Mouse (Mus musculus) liver, embryonic 14.5 days (tissue): Measurements from ENCODE around the gene Bcar3. TPM values are rescaled to one million over a fixed set of nuclear protein-coding genes. Genes with fewer than 3 reads are reported as not detected.
A peak's percentile ranks its signal among the peaks of the same experiment; 100 is the strongest.

Source experiments
- ATAC-seq: fragments of 200-750 bp; cut with Nextera tagmentation; 2 replicates; pipeline ENCODE4 v1.8.0; 2017; ENCODE audit warnings: moderate number of reproducible peaks, mild to moderate bottlenecking, moderate library complexity; ENCODE audit not compliant: insufficient read depth
- DNase-seq, 3 experiments: peaks; one replicate each; pipeline ENCODE4 v3.0.0-alpha.2; 2012 to 2013; ENCODE audit warnings: low read depth in 3 of 3, low spot score in 3 of 3
- H3K27ac ChIP-seq: fragments of 300-500 bp; sonication (generic); 2 replicates; pipeline ENCODE4 v1.5.1; 2014; ENCODE audit warnings: moderate library complexity, mild to moderate bottlenecking, control low read depth, inconsistent platforms
- H3K27me3 ChIP-seq: fragments of 300-500 bp; sonication (generic); 2 replicates; pipeline ENCODE4 v1.6.1; 2014; ENCODE audit warnings: mild to moderate bottlenecking, low read length, moderate library complexity; ENCODE audit not compliant: control insufficient read depth, insufficient read depth
- H3K36me3 ChIP-seq: fragments of 300-500 bp; sonication (generic); replicated peaks from 2 replicates; pipeline ENCODE4 v1.6.1; 2014; ENCODE audit warnings: low read depth; ENCODE audit not compliant: control insufficient read depth, insufficient read depth
- H3K4me1 ChIP-seq, 2 experiments: fragments of 200-500 bp in 1 of 2; fragments of 300-500 bp in 1 of 2; sonication (generic) in 1 of 2; replicated peaks; 2 replicates each; pipeline ENCODE4 v1.6.1; 2012 to 2014; ENCODE audit warnings: antibody characterized with exemption in 1 of 2, inconsistent platforms in 1 of 2, low read length in 1 of 2; ENCODE audit not compliant: control insufficient read depth in 2 of 2, insufficient read depth in 2 of 2
- H3K4me2 ChIP-seq: fragments of 300-500 bp; sonication (generic); 2 replicates; pipeline ENCODE4 v1.6.1; 2014; ENCODE audit warnings: low read depth, mild to moderate bottlenecking, control low read depth, moderate library complexity
- H3K4me3 ChIP-seq, 2 experiments: fragments of 200-500 bp in 1 of 2; fragments of 300-500 bp in 1 of 2; sonication (generic) in 1 of 2; 2 replicates each; pipeline ENCODE4 v1.5.1; 2012 to 2014; ENCODE audit warnings: low read depth in 2 of 2, low read length in 2 of 2, mild to moderate bottlenecking in 2 of 2, control low read depth in 1 of 2, inconsistent platforms in 1 of 2, moderate library complexity in 1 of 2; ENCODE audit not compliant: insufficient read depth in 1 of 2
- H3K9ac ChIP-seq: fragments of 300-500 bp; sonication (generic); replicated peaks from 2 replicates; pipeline ENCODE4 v1.6.1; 2014; ENCODE audit warnings: mild to moderate bottlenecking, control low read depth, moderate library complexity
- H3K9me3 ChIP-seq: fragments of 300-500 bp; sonication (generic); 2 replicates; pipeline ENCODE4 v1.6.1; 2016; ENCODE audit warnings: low read length, mixed read lengths; ENCODE audit not compliant: control insufficient read depth
- CTCF ChIP-seq: IDR thresholded peaks from 2 replicates; pipeline ENCODE4 v1.5.1; 2016; ENCODE audit warnings: antibody characterized with exemption, low read depth, control low read depth
- EP300 ChIP-seq: IDR thresholded peaks from 2 replicates; pipeline ENCODE4 v1.6.1; 2016; ENCODE audit warnings: antibody characterized with exemption, low read depth
- WGBS: fragments of 180-500 bp; shearing (Covaris S2); extraction: QIAGEN DNeasy Blood & Tissue Kit; methylation state at CpG from one replicate; pipeline ENCODE4 v1.1.7; 2014; ENCODE audit not compliant: insufficient replicate concordance; 5-methylcytosine and 5-hydroxymethylcytosine counted together
- polyA plus RNA-seq, 2 experiments: library from polyadenylated mRNA; depleted of rRNA in 1 of 2; stranded (reverse) in 1 of 2; unstranded in 1 of 2; fragments of >200 nt; fragmentation: Nextera tagmentation in 1 of 2; extraction: Ambion mirVana in 1 of 2; gene quantifications; 2 replicates each; pipeline versions ENCODE4 v1.2.1 to v1.2.3; 2012 to 2014

The Bcar3 gene
- polyA plus RNA-seq, 2 experiments: 3.1 to 3.5 TPM

- WGBS: 60% methylated on average over 9 of the region's 9 CpGs
- Histone ChIP-seq H3K36me3 (no peaks in the 10 kb centered on the region), H3K27me3 (no peaks in the 10 kb centered on the region), H3K4me2 (no peak overlapping the region), H3K27ac (no peak overlapping the region), H3K9me3 (no peaks in the 10 kb centered on the region), H3K4me3 (no peak overlapping the region), H3K4me1 (peaks cover 0 to 6% of the 10 kb centered on the region in 2 experiments; a peak in 2 of 4 replicates), H3K9ac (no peak overlapping the region)
- DNase-seq: no peak
- no peak for ATAC-seq
- TF ChIP-seq EP300 (no peak), CTCF (no peak)
These were observed 49.5 kb downstream of the Bcar3 start for GRCm38 (mm10) chr3:122343437-122343853.

DNA sequence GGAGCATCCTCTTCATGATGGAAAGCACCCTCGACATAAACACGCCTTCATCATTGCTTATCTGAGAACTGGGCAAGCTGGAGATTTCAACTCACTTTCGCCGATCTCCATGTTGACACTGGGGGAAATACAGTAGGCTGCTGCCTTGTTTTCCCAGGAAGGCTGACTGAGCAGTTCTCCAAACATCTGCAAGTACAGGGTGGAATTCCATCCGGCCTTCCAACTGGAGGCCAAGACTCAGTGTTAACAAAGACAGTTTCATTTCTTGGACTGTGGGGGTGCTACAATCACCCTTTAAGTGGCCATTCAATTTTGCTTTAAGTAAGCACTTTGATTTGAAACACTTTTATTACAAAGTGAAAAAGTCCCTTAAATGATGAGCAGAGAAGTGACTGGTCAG is 50.4 kb downstream of the Bcar3 start:
- TF ChIP-seq CTCF (no peak), EP300 (no peak)
- Histone ChIP-seq H3K9ac (no peak overlapping the region), H3K4me1 (peaks cover 0 to 3% of the 10 kb centered on the region in 2 experiments; a peak in 1 of 4 replicates), H3K9me3 (no peaks in the 10 kb centered on the region), H3K4me2 (no peak overlapping the region), H3K27ac (no peak overlapping the region), H3K4me3 (no peak overlapping the region), H3K27me3 (no peaks in the 10 kb centered on the region), H3K36me3 (no peaks in the 10 kb centered on the region)
- WGBS: 65% methylated on average over 5 of the region's 5 CpGs
- DNase-seq: no peak
- ATAC-seq: no peak

DNA sequence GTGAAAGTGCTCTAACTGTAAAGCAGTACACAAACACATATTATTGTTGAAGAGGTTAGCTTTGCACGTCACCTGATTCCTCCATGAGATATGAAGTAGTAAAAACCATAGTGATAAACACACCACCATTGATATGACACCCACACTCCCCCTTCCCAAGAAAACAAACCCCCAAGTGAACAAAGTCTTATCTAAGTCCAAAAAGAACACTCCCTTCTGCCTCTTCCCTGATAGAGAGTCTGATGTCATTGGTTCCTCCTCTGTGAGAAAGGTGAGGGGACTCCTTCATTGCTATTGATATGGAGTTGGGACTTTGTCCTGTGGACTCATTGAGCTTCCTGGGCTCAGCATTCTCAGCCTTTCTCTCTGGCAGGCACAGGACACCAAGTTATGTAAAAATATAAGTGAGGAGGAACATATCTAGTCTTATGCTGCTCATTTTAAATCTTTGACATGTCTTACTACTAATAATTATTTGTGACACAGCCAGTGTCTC is 52.1 kb downstream of the Bcar3 start:
- no peak overlapping the region for H3K9ac ChIP-seq
- no peaks in the 10 kb centered on the region for H3K9me3 ChIP-seq
- 14% methylated on average over 1 of the region's 1 CpGs for WGBS
- 0 out of 4 replicates have a peak, but pooled peaks cover 0 to 3% of the 10 kb centered on the region in 2 experiments for H3K4me1 ChIP-seq
- no peak for ATAC-seq
- no peaks in the 10 kb centered on the region for H3K27me3 ChIP-seq
- H3K27ac ChIP-seq: no peak overlapping the region
- peak in 1 of 3 experiments; percentile 10 for DNase-seq
- H3K36me3 ChIP-seq: no peaks in the 10 kb centered on the region
- no peak for TF ChIP-seq EP300
- TF ChIP-seq CTCF: no peak
- no peak overlapping the region for H3K4me2 ChIP-seq
- no peak overlapping the region for H3K4me3 ChIP-seq

DNA sequence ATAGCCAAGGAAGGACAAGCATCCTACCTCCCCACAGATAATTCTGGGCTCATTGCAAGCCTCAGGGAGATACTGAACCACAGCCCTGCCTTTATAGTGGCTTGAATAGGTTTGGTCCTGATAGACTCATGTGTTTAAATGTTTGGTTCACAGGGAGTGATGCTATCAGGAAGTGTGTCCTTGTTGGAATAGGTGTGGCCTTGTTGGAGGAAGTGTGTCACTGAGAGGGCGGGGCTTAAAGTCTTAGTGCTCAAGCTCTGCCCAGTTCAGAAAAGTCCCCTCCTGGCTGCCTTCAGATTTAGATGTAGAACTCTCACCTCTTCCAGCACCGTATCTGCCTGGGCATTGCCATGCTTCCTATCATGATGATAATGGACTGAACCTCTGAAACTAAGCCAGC is 52.7 kb downstream of the Bcar3 start:
- Histone ChIP-seq H3K9me3 (no peaks in the 10 kb centered on the region), H3K27ac (no peak overlapping the region), H3K4me2 (no peak overlapping the region), H3K36me3 (no peaks in the 10 kb centered on the region), H3K4me3 (no peak overlapping the region), H3K9ac (no peak overlapping the region), H3K27me3 (no peaks in the 10 kb centered on the region), H3K4me1 (0 out of 4 replicates have a peak, but pooled peaks cover 0 to 3% of the 10 kb centered on the region in 2 experiments)
- TF ChIP-seq EP300: no peak
- no peak for TF ChIP-seq CTCF
- DNase-seq (no peak), ATAC-seq (no peak)
- 69% methylated on average over 2 of the region's 2 CpGs for WGBS

DNA sequence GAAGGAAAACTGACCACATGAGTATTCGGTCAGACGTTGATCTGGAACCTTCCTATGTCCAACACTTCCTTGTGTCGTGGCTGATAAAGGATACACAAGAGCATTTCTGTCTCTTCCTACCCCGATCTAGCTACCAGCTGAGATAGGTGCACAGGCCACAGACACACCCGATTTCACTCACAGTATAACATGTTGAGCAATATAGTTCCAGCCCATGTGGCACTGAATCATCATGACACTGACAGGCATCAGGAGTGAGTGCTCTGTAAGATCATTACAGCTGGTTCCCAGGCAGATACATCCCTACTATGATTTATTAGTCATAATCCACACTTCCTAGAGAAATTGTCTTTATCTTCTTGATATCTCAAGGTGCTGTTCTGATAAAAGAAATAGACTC is 54.7 kb downstream of the Bcar3 start:
- Histone ChIP-seq H3K27me3 (no peaks in the 10 kb centered on the region), H3K4me1 (0 out of 4 replicates have a peak, but pooled peaks cover 0 to 3% of the 10 kb centered on the region in 2 experiments), H3K9ac (no peak overlapping the region), H3K9me3 (no peaks in the 10 kb centered on the region), H3K36me3 (no peaks in the 10 kb centered on the region), H3K4me2 (no peak overlapping the region), H3K27ac (no peak overlapping the region), H3K4me3 (no peak overlapping the region)
- DNase-seq: no peak
- 46% methylated on average over 5 of the region's 5 CpGs for WGBS
- no peak for ATAC-seq
- TF ChIP-seq CTCF (no peak), EP300 (no peak)
